In the genomic region with DNA sequence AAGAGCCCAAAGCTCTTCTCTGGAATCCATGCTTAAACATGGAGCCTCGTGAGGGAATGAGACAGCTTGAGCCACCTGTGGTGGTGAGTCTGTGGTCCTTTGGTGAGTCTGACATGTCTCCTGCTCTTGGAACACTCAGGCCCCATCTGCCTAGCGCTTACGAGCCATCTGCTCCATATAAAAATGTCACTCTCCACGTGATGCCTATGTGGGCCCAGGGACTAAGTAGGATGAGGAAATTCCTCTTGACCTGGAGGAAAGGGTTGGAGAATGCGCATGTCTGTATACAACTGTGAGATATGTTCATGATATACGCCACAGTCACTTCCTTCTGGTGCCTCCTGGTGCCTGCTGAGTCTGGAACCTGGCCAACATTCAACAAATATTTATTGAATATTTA, we compare ENCODE assay signal across 22 mouse cellular contexts. TPM values are rescaled to one million over a fixed set of nuclear protein-coding genes. Genes with fewer than 3 reads are reported as not detected.
DNase-seq lines count a peak whose midpoint lies in the region; ATAC-seq and TF ChIP-seq lines count a peak whose summit lies in the region.
"Had no signal": no experiment of that assay in that cellular context is flagged by ENCODE, and none has a peak within 500 bp of the region (broad histone marks: within the 10 kb centered on the region; RNA-seq: fewer than 3 reads in every experiment).

No protein-coding gene starts in this region.

- no peaks in the 10 kb centered on the region for H3K36me3 ChIP-seq in forebrain, postnatal 0 days (ENCODE audit: insufficient read depth)
- no peaks in the 10 kb centered on the region for H3K36me3 ChIP-seq in forebrain, embryonic 12.5 days (replicated peaks)
- H3K36me3 ChIP-seq in lung, postnatal 0 days (ENCODE audit: insufficient read depth, low read length) = no peaks in the 10 kb centered on the region
- no peaks in the 10 kb centered on the region for H3K36me3 ChIP-seq in stomach, embryonic 16.5 days (ENCODE audit: control insufficient read depth, insufficient read depth, low read length)
- H3K36me3 ChIP-seq: embryonic facial prominence, embryonic 13.5 days; limb, embryonic 12.5 days had no signal

- DNase-seq in forebrain, postnatal 0 days = peak; percentile 23
- DNase-seq in lung, postnatal 0 days (ENCODE audit: low spot score) = peak; percentile 28
- DNase-seq in lung, postnatal 36 days = no peak
- peak; percentile 86 to 89 for DNase-seq in cerebellum, postnatal 10 days
- no peak for DNase-seq in right cerebral cortex, postnatal 25 days
- no peak for DNase-seq in thymus, adult 18-20 months
- DNase-seq: kidney, adult 11 months; kidney, postnatal 14 days; layer of hippocampus, adult 9-11 months; retina, postnatal 1 day; spleen, adult 18-20 months had no signal

- no peak for TF ChIP-seq CTCF in forebrain, postnatal 0 days (IDR thresholded peaks at IDR 0.05; ENCODE audit: low read depth)
- no peak for TF ChIP-seq CTCF in lung, postnatal 0 days (IDR thresholded peaks at IDR 0.05)

- H3K4me3 ChIP-seq in forebrain, postnatal 0 days (ENCODE audit: low read depth, low read length) = no peak overlapping the region
- H3K4me3 ChIP-seq in forebrain, embryonic 12.5 days (replicated peaks) = no peak overlapping the region
- no peak overlapping the region for H3K4me3 ChIP-seq in lung, postnatal 0 days (ENCODE audit: low read depth, low read length)
- H3K4me3 ChIP-seq in stomach, embryonic 16.5 days (replicated peaks; ENCODE audit: low read length) = no peak overlapping the region
- H3K4me3 ChIP-seq: embryonic facial prominence, embryonic 13.5 days; limb, embryonic 12.5 days had no signal

- H3K9me3 ChIP-seq in forebrain, postnatal 0 days (ENCODE audit: low read length) = no peaks in the 10 kb centered on the region
- no peaks in the 10 kb centered on the region for H3K9me3 ChIP-seq in forebrain, embryonic 12.5 days
- H3K9me3 ChIP-seq in lung, postnatal 0 days (ENCODE audit: low read length) = no peaks in the 10 kb centered on the region
- H3K9me3 ChIP-seq in stomach, embryonic 16.5 days (replicated peaks; ENCODE audit: control insufficient read depth, low read length) = no peaks in the 10 kb centered on the region
- H3K9me3 ChIP-seq: embryonic facial prominence, embryonic 13.5 days; limb, embryonic 12.5 days had no signal

- H3K27me3 ChIP-seq in forebrain, postnatal 0 days (ENCODE audit: insufficient read depth, low read length) = no peaks in the 10 kb centered on the region
- H3K27me3 ChIP-seq in forebrain, embryonic 12.5 days = no peaks in the 10 kb centered on the region
- H3K27me3 ChIP-seq in lung, postnatal 0 days (replicated peaks; ENCODE audit: insufficient read depth, low read length) = no peaks in the 10 kb centered on the region
- H3K27me3 ChIP-seq in stomach, embryonic 16.5 days (ENCODE audit: control insufficient read depth, insufficient read depth, low read length) = no peaks in the 10 kb centered on the region
- H3K27me3 ChIP-seq: embryonic facial prominence, embryonic 13.5 days; Patski had no signal

- no peak overlapping the region for H3K9ac ChIP-seq in forebrain, postnatal 0 days
- H3K9ac ChIP-seq in forebrain, embryonic 12.5 days = no peak overlapping the region
- H3K9ac ChIP-seq in lung, postnatal 0 days (replicated peaks; ENCODE audit: low read depth) = no peak overlapping the region
- H3K9ac ChIP-seq in stomach, embryonic 16.5 days (ENCODE audit: low read length) = no peak overlapping the region
- H3K9ac ChIP-seq: embryonic facial prominence, embryonic 13.5 days; limb, embryonic 12.5 days had no signal

- whole genome bisulfite sequencing in forebrain, postnatal 0 days = 61% methylated on average over 6 of the region's 6 CpGs
- 80% methylated on average over 6 of the region's 6 CpGs for WGBS in forebrain, embryonic 12.5 days
- WGBS in lung, postnatal 0 days = 34% methylated on average over 6 of the region's 6 CpGs
- 45% methylated on average over 6 of the region's 6 CpGs for WGBS in stomach, embryonic 16.5 days

- no peaks in the 10 kb centered on the region for H3K4me1 ChIP-seq in forebrain, postnatal 0 days (ENCODE audit: insufficient read depth)
- no peaks in the 10 kb centered on the region for H3K4me1 ChIP-seq in forebrain, embryonic 12.5 days
- peaks cover 9% of the 10 kb centered on the region; the same call in 1 of the 2 replicates for H3K4me1 ChIP-seq in lung, postnatal 0 days (ENCODE audit: insufficient read depth, low read depth, low read length)
- H3K4me1 ChIP-seq in stomach, embryonic 16.5 days (ENCODE audit: control insufficient read depth, insufficient read depth, low read length) = peaks cover 25% of the 10 kb centered on the region
- H3K4me1 ChIP-seq: limb, embryonic 12.5 days had no signal

- 0 out of 2 replicates have a peak, but pooled peaks have one; percentile 27 for ATAC-seq in forebrain, postnatal 0 days
- ATAC-seq in forebrain, embryonic 12.5 days (ENCODE audit: low FRiP score) = no peak
- no peak for ATAC-seq in lung, postnatal 0 days
- ATAC-seq in stomach, embryonic 16.5 days (ENCODE audit: insufficient read depth, low FRiP score) = peak; percentile 63; the same call in 1 of the 2 replicates
- ATAC-seq: Patski had no signal

- no peak overlapping the region for H3K27ac ChIP-seq in forebrain, postnatal 0 days (ENCODE audit: low read depth, low read length)
- no peak overlapping the region for H3K27ac ChIP-seq in forebrain, embryonic 12.5 days
- no peak overlapping the region for H3K27ac ChIP-seq in lung, postnatal 0 days (ENCODE audit: low read length)
- H3K27ac ChIP-seq in stomach, embryonic 16.5 days (ENCODE audit: low read length) = 0 out of 2 replicates have a peak overlapping the region, but pooled peaks have one; percentile 12
- H3K27ac ChIP-seq: embryonic facial prominence, embryonic 13.5 days; limb, embryonic 12.5 days had no signal

- TF ChIP-seq EP300 in lung, postnatal 0 days (IDR thresholded peaks at IDR 0.05) = no peak

- H3K4me2 ChIP-seq in forebrain, postnatal 0 days (ENCODE audit: low read depth) = no peak overlapping the region
- no peak overlapping the region for H3K4me2 ChIP-seq in forebrain, embryonic 12.5 days
- no peak overlapping the region for H3K4me2 ChIP-seq in lung, postnatal 0 days (replicated peaks; ENCODE audit: low read depth, low read length)
- H3K4me2 ChIP-seq in stomach, embryonic 16.5 days (ENCODE audit: low read depth, low read length) = no peak overlapping the region
- H3K4me2 ChIP-seq: embryonic facial prominence, embryonic 13.5 days; limb, embryonic 12.5 days had no signal

RNA-seq across cellular contexts. Expression of a gene that starts 18.4 kb away (rescaled TPM):
- total RNA-seq in forebrain, postnatal 0 days (2014; rRNA removed) = 64.2 and 65.7 TPM in 2 replicates
- 48.7 and 57.0 TPM in 2 replicates for polyA plus RNA-seq in forebrain, postnatal 0 days (2015; fragmentation: Nextera tagmentation; extraction: Ambion mirVana)
- 10.0 and 13.9 TPM in 2 replicates for polyA plus RNA-seq in forebrain, embryonic 12.5 days (2016; fragmentation: Nextera tagmentation; extraction: Ambion mirVana)
- polyA plus RNA-seq in lung, postnatal 0 days (2015; fragmentation: Nextera tagmentation; extraction: Ambion mirVana) = 177 and 201 TPM in 2 replicates
- 151 and 162 TPM in 2 replicates for polyA plus RNA-seq in stomach, embryonic 16.5 days (2015; fragmentation: Nextera tagmentation; extraction: Ambion mirVana)
- total RNA-seq: megakaryocyte-erythroid progenitor cell, adult 5-6 weeks; monocyte, adult 5-6 weeks had no signal

RNA-seq across cellular contexts. Expression of a gene that starts 49.6 kb away (rescaled TPM):
- total RNA-seq in forebrain, postnatal 0 days (2014; rRNA removed) = 0.14 and 0.31 TPM in 2 replicates
- polyA plus RNA-seq in forebrain, postnatal 0 days (2015; fragmentation: Nextera tagmentation; extraction: Ambion mirVana) = not detected in 2 replicates
- not detected in 2 replicates for polyA plus RNA-seq in forebrain, embryonic 12.5 days (2016; fragmentation: Nextera tagmentation; extraction: Ambion mirVana)
- polyA plus RNA-seq in lung, postnatal 0 days (2015; fragmentation: Nextera tagmentation; extraction: Ambion mirVana) = not detected in 2 replicates
- not detected in 2 replicates for polyA plus RNA-seq in stomach, embryonic 16.5 days (2015; fragmentation: Nextera tagmentation; extraction: Ambion mirVana)
- total RNA-seq: hematopoietic stem cell, adult 5-6 weeks; megakaryocyte-erythroid progenitor cell, adult 5-6 weeks had no signal
- polyA plus RNA-seq: embryonic facial prominence, embryonic 13.5 days; heart, embryonic 14.5 days; limb, embryonic 12.5 days; liver, embryonic 16.5 days; neural tube, embryonic 14.5 days; Patski had no signal

Comparison
In these comparisons a context has a peak if more than half of its experiments do, and no peak if none do; other contexts are left out.
1. ATAC-seq: peak in forebrain, postnatal 0 days (single experiment) and stomach, embryonic 16.5 days (single experiment); none in forebrain, embryonic 12.5 days (single experiment) and lung, postnatal 0 days (single experiment).
2. DNase-seq: peak in forebrain, postnatal 0 days (single experiment), lung, postnatal 0 days (single experiment) and cerebellum, postnatal 10 days (2 of 2); none in lung, postnatal 36 days (single experiment), right cerebral cortex, postnatal 25 days (single experiment) and thymus, adult 18-20 months (0 of 2).